Mouse (Mus musculus) brown adipose tissue, adult 24 weeks (tissue): ENCODE measurements around the gene Nt5c2. TPM values are rescaled to one million over a fixed set of nuclear protein-coding genes. Genes with fewer than 3 reads are reported as not detected.

ENCODE experiments used
- H3K27ac ChIP-seq: fragments of 200-500 bp; replicated peaks from 2 replicates; pipeline ENCODE4 v1.5.1; 2012; ENCODE audit warnings: low read depth, mild to moderate bottlenecking, low read length
- H3K4me1 ChIP-seq: fragments of 200-500 bp; 2 replicates; pipeline ENCODE4 v1.6.1; 2012; ENCODE audit warnings: low read length, mixed read lengths; ENCODE audit not compliant: control insufficient read depth, insufficient read depth, insufficient read length
- H3K4me3 ChIP-seq: fragments of 200-500 bp; 2 replicates; pipeline ENCODE4 v1.5.1; 2012; ENCODE audit warnings: low read depth, mild to moderate bottlenecking, low read length, moderate library complexity; ENCODE audit not compliant: insufficient read depth
- polyA plus RNA-seq: library from polyadenylated mRNA; stranded (reverse); fragments of >200 nt; gene quantifications from 2 replicates; pipeline ENCODE4 v1.2.4, GENCODE M21; 2012; ENCODE audit not compliant: missing spikeins, insufficient read depth, insufficient read length

Gene Nt5c2
- polyA plus RNA-seq, 1 experiment = 31.8 TPM

- Histone ChIP-seq H3K4me3 (no peak overlapping the region), H3K4me1 (peaks cover 6% of the 10 kb centered on the region; the same call in 1 of the 2 replicates), H3K27ac (no peak overlapping the region)
Observed at GRCm38 (mm10) chr19:46897135-46897534, 117.8 kb downstream of the Nt5c2 start.

GRCm38 (mm10) chr19:46893484-46893883, 121.5 kb downstream of the Nt5c2 start:
- H3K4me1 ChIP-seq = no peaks in the 10 kb centered on the region
- H3K27ac ChIP-seq = no peak overlapping the region
- no peak overlapping the region for H3K4me3 ChIP-seq

GRCm38 (mm10) chr19:46892856-46893255, 122.1 kb downstream of the Nt5c2 start:
- Histone ChIP-seq H3K4me1 (no peaks in the 10 kb centered on the region), H3K4me3 (no peak overlapping the region), H3K27ac (no peak overlapping the region)

- H3K4me1 ChIP-seq = no peaks in the 10 kb centered on the region
- no peak overlapping the region for H3K4me3 ChIP-seq
- no peak overlapping the region for H3K27ac ChIP-seq
Observed at GRCm38 (mm10) chr19:46890657-46891056, 124.3 kb downstream of the Nt5c2 start.

- no peak overlapping the region for H3K27ac ChIP-seq
- no peaks in the 10 kb centered on the region for H3K4me1 ChIP-seq
- H3K4me3 ChIP-seq = no peak overlapping the region
Observed at GRCm38 (mm10) chr19:46889666-46890065, 125.3 kb downstream of the Nt5c2 start.

GRCm38 (mm10) chr19:46887811-46888527, 127.0 kb downstream of the Nt5c2 start:
- no peak overlapping the region for H3K27ac ChIP-seq
- H3K4me1 ChIP-seq = no peaks in the 10 kb centered on the region
- H3K4me3 ChIP-seq = no peak overlapping the region

GRCm38 (mm10) chr19:46886826-46887225, 128.1 kb downstream of the Nt5c2 start:
- H3K27ac ChIP-seq = no peak overlapping the region
- no peaks in the 10 kb centered on the region for H3K4me1 ChIP-seq
- no peak overlapping the region for H3K4me3 ChIP-seq

GRCm38 (mm10) chr19:46885365-46885764, 129.6 kb downstream of the Nt5c2 start:
- H3K27ac ChIP-seq = no peak overlapping the region
- H3K4me1 ChIP-seq = no peaks in the 10 kb centered on the region
- no peak overlapping the region for H3K4me3 ChIP-seq

GRCm38 (mm10) chr19:46879876-46880275, 135.1 kb downstream of the Nt5c2 start:
- H3K27ac ChIP-seq = no peak overlapping the region
- H3K4me3 ChIP-seq = no peak overlapping the region
- no peaks in the 10 kb centered on the region; the same call in 1 of the 2 replicates for H3K4me1 ChIP-seq

- no peaks in the 10 kb centered on the region; the same call in 1 of the 2 replicates for H3K4me1 ChIP-seq
- no peak overlapping the region for H3K27ac ChIP-seq
- no peak overlapping the region for H3K4me3 ChIP-seq
Observed at GRCm38 (mm10) chr19:46878346-46878745, 136.6 kb downstream of the Nt5c2 start.

GRCm38 (mm10) chr19:46877886-46878285, 137.1 kb downstream of the Nt5c2 start:
- Histone ChIP-seq H3K4me3 (no peak overlapping the region), H3K27ac (0 out of 2 replicates have a peak overlapping the region, but pooled peaks have one; percentile 9), H3K4me1 (no peaks in the 10 kb centered on the region; the same call in 1 of the 2 replicates)

GRCm38 (mm10) chr19:46875790-46876189, 139.2 kb downstream of the Nt5c2 start:
- H3K27ac ChIP-seq = no peak overlapping the region
- H3K4me3 ChIP-seq = no peak overlapping the region
- H3K4me1 ChIP-seq = no peaks in the 10 kb centered on the region; the same call in 1 of the 2 replicates

- no peak overlapping the region for H3K4me3 ChIP-seq
- H3K4me1 ChIP-seq = no peaks in the 10 kb centered on the region; the same call in 1 of the 2 replicates
Observed at GRCm38 (mm10) chr19:46873924-46874323, 141.0 kb downstream of the Nt5c2 start.

GRCm38 (mm10) chr19:46871651-46872050, 143.3 kb downstream of the Nt5c2 start:
- H3K4me1 ChIP-seq = no peaks in the 10 kb centered on the region; the same call in 1 of the 2 replicates
- H3K27ac ChIP-seq = peak overlapping the region; percentile 62
- H3K4me3 ChIP-seq = no peak overlapping the region

More at GRCm38 (mm10) chr19:46873924-46874323, 141.0 kb downstream of the Nt5c2 start:
- H3K27ac ChIP-seq = no peak overlapping the region

GRCm38 (mm10) chr19:46871096-46871495, 143.9 kb downstream of the Nt5c2 start:
- no peaks in the 10 kb centered on the region; the same call in 1 of the 2 replicates for H3K4me1 ChIP-seq
- no peak overlapping the region for H3K4me3 ChIP-seq
- H3K27ac ChIP-seq = peak overlapping the region; percentile 85

- Histone ChIP-seq H3K27ac (peak overlapping the region; percentile 85), H3K4me3 (no peak overlapping the region), H3K4me1 (no peaks in the 10 kb centered on the region)
Observed at GRCm38 (mm10) chr19:46869526-46869925, 145.4 kb downstream of the Nt5c2 start.
